Mouse (Mus musculus): Measurements from ENCODE around the gene Reep6.

Gene Reep6

DNA sequence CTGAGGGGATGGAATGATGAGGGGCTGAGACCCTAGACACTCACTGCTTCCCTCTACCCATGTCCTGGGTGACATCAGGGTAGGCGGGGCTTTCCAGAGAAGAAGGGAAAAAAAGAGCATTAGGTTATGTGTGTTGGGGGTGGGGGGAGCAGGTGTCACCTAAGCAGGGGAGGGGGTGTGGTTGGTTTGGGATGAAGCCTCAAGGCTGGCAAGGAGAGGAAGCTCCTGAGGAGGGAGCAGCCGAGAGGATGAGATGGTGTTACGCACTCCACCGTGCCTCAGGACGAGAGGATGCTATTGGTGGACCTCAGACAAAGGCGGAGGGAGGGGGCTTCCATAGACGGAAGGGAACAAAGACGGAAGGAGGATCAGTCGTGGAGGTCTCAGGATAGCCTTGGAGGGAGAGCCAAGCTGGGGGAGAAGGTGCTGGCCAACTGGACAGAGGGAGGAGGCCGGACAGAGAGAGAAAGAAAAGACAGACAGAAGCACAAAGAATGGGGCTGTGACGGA lies 29.0 kb upstream of the Reep6 start:
- DNase-seq (ENCODE audit: low read depth in 2 of 2, low spot score in 2 of 2): no peak

- no peak for DNase-seq (ENCODE audit: low read depth in 2 of 2, low spot score in 2 of 2)
Observed at GRCm38 (mm10) chr10:80301256-80302081, 28.3 kb upstream of the Reep6 start.

- DNase-seq (ENCODE audit: low read depth in 2 of 2, low spot score in 2 of 2): no peak
Observed at GRCm38 (mm10) chr10:80302082-80302355, 27.7 kb upstream of the Reep6 start.

- DNase-seq (ENCODE audit: low read depth in 2 of 2, low spot score in 2 of 2): no peak
Observed at GRCm38 (mm10) chr10:80302471-80302881, 27.3 kb upstream of the Reep6 start.

GRCm38 (mm10) chr10:80304458-80304857 lies 25.3 kb upstream of the Reep6 start:
- no peak for DNase-seq (ENCODE audit: low read depth in 2 of 2, low spot score in 2 of 2)

- peak in 1 of 2 experiments; percentile 40 for DNase-seq (ENCODE audit: low read depth in 2 of 2, low spot score in 2 of 2)
Observed at GRCm38 (mm10) chr10:80304862-80305261, 24.9 kb upstream of the Reep6 start.

DNA sequence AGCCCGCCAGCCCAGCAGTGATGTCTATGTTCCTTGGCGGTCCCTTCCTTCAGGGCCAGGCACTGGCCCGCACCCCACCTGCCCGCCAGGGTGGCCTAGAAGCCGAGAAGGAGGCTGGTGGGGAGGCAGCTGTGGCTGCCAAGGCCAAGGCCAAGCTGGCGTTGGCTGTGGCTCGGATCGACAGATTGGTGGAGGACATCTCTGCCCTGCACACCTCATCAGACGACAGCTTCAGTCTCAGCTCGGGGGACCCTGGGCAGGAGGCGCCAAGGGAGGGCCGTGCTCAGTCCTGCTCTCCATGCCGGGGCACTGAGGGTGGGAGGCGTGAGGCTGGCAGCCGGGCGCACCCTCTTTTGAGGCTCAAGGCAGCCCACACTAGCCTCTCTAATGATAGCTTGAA lies 18.2 kb upstream of the Reep6 start:
- DNase-seq (ENCODE audit: low read depth in 2 of 2, low spot score in 2 of 2): no peak

- no peak for DNase-seq (ENCODE audit: low read depth in 2 of 2, low spot score in 2 of 2)
Observed at GRCm38 (mm10) chr10:80312586-80313504, 16.9 kb upstream of the Reep6 start.

DNA sequence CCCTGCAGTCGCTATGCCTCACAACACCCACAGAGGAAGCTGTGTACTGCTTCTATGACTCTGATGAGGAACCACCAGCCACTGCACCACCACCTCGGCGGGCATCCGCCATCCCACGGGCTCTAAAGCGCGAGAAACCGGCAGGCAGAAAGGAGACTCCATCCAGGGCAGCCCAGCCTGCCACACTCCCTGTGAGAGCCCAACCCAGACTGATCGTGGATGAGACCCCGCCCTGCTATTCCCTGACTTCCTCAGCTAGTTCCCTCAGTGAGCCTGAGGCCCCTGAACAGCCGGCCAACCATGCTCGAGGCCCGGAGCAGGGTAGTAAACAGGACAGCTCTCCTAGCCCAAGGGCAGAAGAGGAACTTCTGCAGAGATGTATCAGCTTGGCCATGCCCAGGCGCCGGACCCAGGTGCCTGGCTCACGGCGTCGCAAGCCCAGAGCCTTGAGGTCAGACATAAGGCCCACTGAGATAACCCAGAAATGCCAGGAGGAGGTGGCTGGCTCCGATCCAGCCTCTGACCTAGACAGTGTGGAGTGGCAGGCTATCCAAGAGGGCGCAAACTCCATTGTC lies 16.0 kb upstream of the Reep6 start:
- no peak for DNase-seq (ENCODE audit: low read depth in 2 of 2, low spot score in 2 of 2)

DNA sequence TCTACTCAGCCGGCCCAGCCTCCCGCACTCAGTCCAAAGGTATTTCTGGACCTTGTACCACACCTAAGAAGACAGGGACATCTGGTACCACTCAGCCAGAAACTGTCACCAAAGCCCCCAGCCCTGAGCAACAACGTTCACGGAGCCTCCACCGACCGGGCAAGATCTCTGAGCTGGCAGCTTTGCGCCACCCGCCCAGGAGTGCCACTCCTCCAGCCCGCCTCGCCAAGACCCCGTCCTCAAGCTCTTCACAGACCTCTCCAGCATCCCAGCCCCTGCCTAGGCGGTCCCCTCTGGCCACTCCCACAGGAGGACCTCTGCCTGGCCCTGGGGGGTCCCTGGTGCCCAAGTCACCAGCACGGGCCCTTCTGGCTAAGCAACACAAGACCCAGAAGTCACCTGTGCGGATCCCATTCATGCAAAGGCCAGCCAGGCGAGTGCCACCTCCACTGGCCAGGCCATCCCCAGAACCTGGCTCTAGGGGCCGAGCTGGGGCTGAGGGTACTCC lies 15.2 kb upstream of the Reep6 start:
- DNase-seq (ENCODE audit: low read depth in 2 of 2, low spot score in 2 of 2): no peak

DNA sequence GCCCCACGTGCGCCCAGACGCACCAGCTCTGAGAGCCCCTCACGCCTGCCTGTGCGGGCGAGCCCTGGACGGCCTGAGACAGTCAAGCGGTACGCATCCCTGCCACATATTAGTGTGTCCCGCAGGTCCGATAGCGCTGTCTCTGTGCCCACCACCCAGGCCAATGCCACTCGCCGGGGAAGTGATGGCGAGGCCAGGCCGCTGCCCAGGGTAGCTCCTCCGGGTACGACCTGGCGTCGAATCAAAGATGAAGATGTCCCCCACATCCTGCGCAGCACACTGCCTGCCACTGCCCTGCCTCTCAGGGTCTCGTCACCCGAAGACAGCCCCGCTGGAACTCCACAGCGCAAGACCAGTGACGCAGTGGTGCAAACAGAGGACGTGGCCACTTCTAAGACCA lies 14.4 kb upstream of the Reep6 start:
- no peak for DNase-seq (ENCODE audit: low read depth in 2 of 2, low spot score in 2 of 2)

- no peak for DNase-seq (ENCODE audit: low read depth in 2 of 2, low spot score in 2 of 2)
Observed at GRCm38 (mm10) chr10:80316359-80316781, 13.4 kb upstream of the Reep6 start.

- no peak for DNase-seq (ENCODE audit: low read depth in 2 of 2, low spot score in 2 of 2)
Observed at GRCm38 (mm10) chr10:80317011-80317410, 12.7 kb upstream of the Reep6 start.

- peak; percentile 76 to 87 for DNase-seq (ENCODE audit: low read depth in 2 of 2, low spot score in 2 of 2)
Observed at GRCm38 (mm10) chr10:80320340-80320760, 9.4 kb upstream of the Reep6 start, which contains the start of gene 2310011J03Rik. TSS of gene 2310011J03Rik (minus strand) at chr10:80320537.

DNA sequence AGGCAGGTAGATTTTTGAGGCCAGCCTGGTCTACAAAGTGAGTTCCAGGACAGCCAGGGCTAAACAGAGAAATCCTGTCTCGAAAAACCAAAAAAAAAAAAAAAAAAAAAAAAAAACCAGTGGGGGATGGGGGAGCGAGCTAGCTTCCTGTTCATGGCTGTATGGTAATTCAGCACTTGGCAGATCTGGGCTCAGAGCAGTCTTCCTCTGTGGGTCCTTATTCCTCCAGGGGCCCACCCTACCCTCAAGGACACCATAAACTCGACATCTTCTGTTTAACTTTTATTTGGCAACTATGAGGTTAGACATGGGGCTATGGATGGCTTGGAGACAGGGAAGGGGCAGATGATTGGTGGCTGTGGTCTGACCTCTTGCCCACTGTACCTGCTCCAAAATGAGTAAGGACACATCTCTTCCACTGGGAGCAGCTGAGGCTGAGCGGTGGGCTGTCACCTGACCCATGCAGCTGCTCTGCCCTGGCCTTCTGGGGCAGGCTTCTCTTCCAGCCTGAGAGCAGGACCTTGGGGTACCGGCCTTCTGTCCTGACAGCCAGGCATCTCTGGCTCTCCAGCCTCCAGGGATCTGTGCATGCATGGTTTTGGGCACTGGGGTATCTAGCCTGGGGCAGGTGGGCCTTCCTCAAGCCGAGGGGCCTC lies 8.6 kb upstream of the Reep6 start:
- no peak for DNase-seq (ENCODE audit: low read depth in 2 of 2, low spot score in 2 of 2)

- no peak for DNase-seq (ENCODE audit: low read depth in 2 of 2, low spot score in 2 of 2)
Observed at GRCm38 (mm10) chr10:80321670-80322581, 7.8 kb upstream of the Reep6 start.

- no peak for DNase-seq (ENCODE audit: low read depth in 2 of 2, low spot score in 2 of 2)
Observed at GRCm38 (mm10) chr10:80322811-80323211, 6.9 kb upstream of the Reep6 start.

DNA sequence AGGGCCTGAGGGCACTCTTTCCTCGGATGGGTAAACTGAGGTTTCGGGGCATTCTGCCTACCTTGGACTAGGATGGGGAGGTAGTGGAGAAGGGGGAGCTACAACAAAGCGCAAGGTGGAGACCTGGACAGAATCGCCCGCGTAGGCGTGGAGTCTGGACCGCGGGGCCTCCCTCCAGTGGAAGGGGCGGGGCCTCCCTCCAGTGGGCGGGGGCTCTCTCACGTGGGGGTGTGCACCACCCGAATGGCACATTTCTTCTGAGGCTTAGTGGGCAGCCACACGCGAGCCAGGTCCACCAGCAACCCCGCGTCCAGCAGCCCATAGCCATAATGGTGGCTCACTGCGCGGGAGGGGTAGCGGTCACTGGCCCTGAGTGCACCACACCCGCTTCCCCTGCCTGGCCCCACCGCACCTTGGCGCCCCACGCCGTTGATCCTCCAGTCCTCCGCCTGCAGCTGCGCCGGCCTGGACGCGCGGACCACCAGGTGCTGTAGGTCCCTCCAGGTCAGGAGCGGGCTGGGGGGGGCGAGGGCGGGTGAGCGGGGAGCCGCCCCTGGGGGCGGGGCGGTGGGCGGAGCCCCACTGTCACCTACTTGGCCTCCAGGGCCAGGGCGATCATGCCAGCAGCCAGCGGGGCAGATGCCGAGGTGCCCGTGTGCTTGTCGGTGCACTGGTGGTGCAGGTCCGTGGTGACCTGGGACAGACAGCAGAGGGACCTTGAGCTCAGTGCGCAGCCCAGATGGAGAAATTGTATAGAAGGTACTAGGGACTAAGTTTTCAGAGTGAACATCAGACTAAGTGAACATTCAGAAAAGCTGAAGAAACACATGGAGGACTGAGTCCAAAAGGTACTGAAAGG lies 6.3 kb upstream of the Reep6 start:
- DNase-seq (ENCODE audit: low read depth in 2 of 2, low spot score in 2 of 2): peak in 1 of 2 experiments; percentile 57

All from CD8-positive naive resting alpha-beta T cell, adult 2 months (primary cell).